Mouse (Mus musculus) CH12.LX (cell line): ENCODE results near the gene Mad1l1.

Source experiments
- CTCF ChIP-seq, 2 experiments: IDR thresholded peaks in 1 of 2; conservative IDR thresholded peaks in 1 of 2; 2 replicates each; pipeline ENCODE4 v1.5.1; 2011 to 2012; ENCODE audit warnings: low read depth in 2 of 2, low read length in 2 of 2, improper control_type of control experiment in 1 of 2, inconsistent platforms in 1 of 2, mild to moderate bottlenecking in 1 of 2, moderate library complexity in 1 of 2
- EP300 ChIP-seq: IDR thresholded peaks from 2 replicates; pipeline ENCODE4 v1.6.1; 2011; ENCODE audit warnings: low read length, improper control_type of control experiment
- ETS1 ChIP-seq: conservative IDR thresholded peaks from 2 replicates; pipeline ENCODE4 v1.6.1; 2012; ENCODE audit warnings: low read depth, mild to moderate bottlenecking, inconsistent platforms, low read length, improper control_type of control experiment, moderate library complexity
- IRF4 ChIP-seq: IDR thresholded peaks from 2 replicates; pipeline ENCODE4 v1.6.1; 2014; ENCODE audit warnings: low read depth, mild to moderate bottlenecking, inconsistent platforms, low read length, improper control_type of control experiment
- MAX ChIP-seq: IDR thresholded peaks from 2 replicates; pipeline ENCODE4 v1.6.1; 2011; ENCODE audit warnings: low read length, improper control_type of control experiment
- POLR2A ChIP-seq: IDR thresholded peaks from 2 replicates; pipeline ENCODE4 v1.6.1; 2011; ENCODE audit warnings: low read depth, mild to moderate bottlenecking, improper control_type of control experiment, low read length
- POLR2AphosphoS2 ChIP-seq: IDR thresholded peaks from 2 replicates; pipeline ENCODE4 v1.6.1; 2011; ENCODE audit warnings: low read depth, low read length, improper control_type of control experiment

DNA sequence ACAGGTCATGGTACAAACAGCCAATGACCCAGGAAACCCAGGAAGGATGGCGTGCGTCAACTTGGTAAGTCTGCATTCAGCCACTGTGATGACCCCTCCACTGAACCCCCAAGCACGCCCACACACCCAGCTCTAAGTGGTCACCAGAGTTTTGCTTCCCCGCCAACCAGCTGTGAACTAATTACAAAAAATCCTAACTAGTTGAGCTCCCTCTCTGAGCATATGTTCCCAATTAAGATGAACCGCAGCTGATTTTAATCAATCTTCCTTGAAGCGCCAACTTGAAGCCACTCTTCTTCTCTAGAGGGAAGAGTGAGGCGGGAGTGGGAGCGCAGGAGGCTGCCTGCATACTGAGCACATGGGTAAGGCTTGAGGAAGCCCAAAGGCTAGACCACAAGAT is 218.6 kb downstream of the Mad1l1 start:
- TF ChIP-seq IRF4 (no peak), ETS1 (no peak), MAX (no peak), POLR2A (no peak), EP300 (no peak), CTCF (conservative IDR thresholded peaks at IDR 0.05 in 1 of 2, IDR thresholded peaks at IDR 0.05 in 1 of 2; ENCODE audit: low read depth in 2 of 2, low read length in 2 of 2) (no peak), POLR2AphosphoS2 (no peak)
